Mouse (Mus musculus): ENCODE measurements around the gene Igfbp6.
A peak's percentile ranks its signal among the peaks of the same experiment; 100 is the strongest.
"Not testable (repeated sequence)": the region's sequence is repeated elsewhere in the genome, so short reads cannot be mapped to it uniquely, and the experiment has no call there.

Gene Igfbp6

GRCm38 (mm10) chr15:102142914-102143912 lies 949 bp upstream of the Igfbp6 start:
- DNase-seq: peak; percentile 96

DNA sequence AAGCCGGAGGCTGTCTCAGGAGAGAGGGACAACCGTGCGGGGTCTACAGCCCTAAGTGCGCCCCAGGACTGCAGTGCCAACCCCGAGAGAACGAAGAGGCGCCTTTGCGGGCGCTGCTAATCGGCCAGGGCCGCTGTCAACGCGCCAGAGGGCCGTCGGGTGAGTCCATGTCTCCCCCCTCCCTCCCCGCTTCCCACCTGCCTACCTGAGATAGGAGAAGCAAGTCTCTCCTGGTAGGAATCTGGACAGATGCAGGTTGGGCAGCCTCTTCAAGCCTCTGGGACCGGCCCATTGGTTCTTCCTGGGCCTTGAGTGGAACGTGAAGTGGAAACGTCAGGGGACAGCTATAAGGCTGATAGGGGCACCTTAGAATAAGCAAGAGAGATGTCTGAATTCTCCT lies 564 bp downstream of the Igfbp6 start:
- DNase-seq: no peak

DNA sequence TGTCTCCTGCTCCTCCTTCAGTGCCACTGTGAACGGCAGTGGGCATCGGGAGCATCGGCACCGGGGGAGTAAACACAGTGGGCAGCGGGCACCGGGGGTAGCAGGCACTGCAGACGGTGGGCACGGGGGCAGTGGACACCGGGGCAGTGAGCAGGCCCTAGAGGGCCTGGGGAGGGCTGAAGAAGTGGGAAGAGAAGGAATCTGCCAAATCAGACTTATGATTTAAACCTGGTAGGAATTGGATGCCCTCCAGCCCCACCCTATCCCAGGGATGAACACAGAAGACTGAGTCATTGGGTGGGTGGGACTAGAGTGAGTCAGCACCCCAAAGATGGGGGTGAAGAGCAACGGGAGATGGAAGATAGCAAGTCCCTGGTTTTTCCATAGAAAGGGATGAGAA lies 1.2 kb downstream of the Igfbp6 start:
- peak; percentile 41 for DNase-seq

DNA sequence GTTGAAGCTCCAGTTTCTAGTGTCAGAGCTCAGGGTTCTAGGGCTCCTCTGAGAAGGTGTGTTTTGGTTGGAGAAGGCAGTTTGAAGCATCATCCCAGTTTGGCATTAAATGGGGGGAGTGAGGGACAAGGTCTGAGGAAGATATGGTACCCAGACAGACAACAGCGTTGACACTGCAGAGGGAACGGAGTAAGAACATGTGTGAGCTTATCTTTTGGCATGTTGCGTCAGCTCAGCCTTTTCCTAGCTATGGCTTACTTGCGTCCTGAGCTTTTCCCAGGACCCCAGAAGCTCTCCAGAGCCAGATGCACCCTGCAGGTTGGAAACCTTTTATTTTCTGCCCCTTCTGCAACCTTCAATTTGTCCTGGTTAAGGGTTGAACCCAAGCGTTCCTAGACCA lies 1.9 kb downstream of the Igfbp6 start:
- DNase-seq: no peak

DNA sequence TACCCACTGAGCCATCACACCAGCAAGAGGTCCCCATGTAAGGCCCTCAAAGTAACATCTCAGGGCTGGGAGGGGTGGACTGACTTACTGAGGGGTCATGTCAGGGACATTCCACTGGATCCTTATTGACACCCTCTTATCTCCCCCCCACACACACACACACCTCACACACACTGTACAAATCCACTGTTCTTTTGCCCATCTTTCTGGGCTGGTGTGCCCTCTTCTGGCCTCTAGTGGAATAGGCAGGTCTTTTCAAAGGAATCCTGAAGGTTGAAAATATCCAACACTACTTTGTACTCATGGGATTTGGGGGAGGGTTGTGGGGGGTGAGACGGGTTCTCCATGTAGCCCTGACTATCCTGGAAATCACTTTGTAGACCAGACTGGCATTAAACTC lies 2.7 kb downstream of the Igfbp6 start:
- peak; percentile 77 for DNase-seq

GRCm38 (mm10) chr15:102147674-102148402 lies 3.7 kb downstream of the Igfbp6 start:
- DNase-seq: no peak

- DNase-seq: no peak
Measured at GRCm38 (mm10) chr15:102149561-102149960, 5.4 kb downstream of the Igfbp6 start.

GRCm38 (mm10) chr15:102150301-102151135 lies 6.4 kb downstream of the Igfbp6 start, which contains the start of gene Soat2:
Soat2 (plus strand) TSS chr15:102150526.
- peak; percentile 72 for DNase-seq

DNA sequence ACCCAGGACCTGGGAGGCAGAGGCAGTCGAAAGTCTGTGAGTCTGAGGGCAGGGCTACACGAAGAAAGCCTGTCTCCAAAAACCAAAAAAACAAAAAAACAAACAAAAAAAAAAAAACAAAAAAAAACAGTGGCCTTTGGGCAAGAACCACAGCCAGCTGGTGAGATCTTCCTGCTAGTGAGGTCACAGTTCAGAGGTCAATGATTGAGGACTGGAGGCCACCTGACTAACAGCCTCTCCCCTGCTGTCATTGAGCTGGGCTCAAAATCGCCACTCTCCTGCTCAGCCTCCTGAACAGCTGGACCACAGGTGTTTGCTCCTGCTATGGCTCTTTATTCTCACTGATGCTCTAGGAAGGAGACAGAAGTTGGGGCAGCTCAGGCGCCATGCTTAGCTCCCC lies 8.5 kb downstream of the Igfbp6 start:
- no peak for DNase-seq

- DNase-seq: not testable (repeated sequence)
Measured at GRCm38 (mm10) chr15:102155006-102155405, 10.8 kb downstream of the Igfbp6 start.

DNA sequence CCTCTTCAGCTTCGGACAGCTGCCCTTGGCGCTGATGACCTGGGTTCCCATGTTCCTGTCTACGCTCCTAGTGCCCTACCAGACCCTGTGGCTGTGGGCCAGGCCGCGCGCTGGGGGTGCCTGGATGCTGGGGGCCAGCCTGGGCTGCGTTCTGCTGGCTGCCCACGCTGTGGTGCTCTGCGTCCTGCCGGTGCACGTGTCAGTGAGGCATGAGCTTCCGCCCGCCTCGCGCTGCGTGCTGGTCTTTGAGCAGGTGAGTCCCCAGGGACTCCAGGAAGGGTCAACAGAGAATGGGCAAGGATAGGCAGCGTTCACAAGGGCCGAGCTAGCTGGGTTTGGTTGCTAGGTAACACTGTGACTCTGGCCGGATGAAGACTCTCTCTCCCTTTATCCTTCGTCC lies 12.7 kb downstream of the Igfbp6 start:
- no peak for DNase-seq

DNA sequence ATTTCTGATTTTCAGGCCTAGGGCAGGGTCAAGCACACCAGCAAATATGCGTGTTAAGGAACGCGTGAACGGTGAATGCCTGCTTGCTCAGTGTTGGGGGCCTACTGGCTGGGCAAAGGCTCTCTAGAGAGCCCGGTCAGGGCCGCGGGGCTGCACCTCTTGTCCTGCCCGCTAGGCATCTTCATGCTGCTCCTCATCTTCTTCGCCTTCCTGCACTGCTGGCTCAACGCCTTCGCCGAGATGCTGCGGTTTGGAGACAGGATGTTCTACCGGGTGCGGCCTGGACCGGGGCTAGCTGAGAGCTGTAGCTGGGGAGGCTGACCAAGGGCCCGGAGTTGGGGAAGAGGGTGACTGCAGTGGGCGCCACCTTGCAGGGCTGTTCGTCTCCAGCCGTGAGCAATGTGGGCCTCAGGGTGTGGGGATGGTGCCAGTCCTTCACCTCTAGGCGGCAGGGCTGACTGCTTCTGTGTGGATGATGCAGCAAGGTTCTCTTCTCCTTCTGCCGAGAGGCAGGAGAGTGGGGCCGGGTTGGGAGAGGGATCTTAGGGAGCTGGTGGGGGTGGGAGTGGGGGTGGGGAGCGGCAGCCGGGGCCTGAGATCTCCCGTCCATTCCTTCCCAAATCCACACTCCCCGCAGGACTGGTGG lies 16.4 kb downstream of the Igfbp6 start:
- no peak for DNase-seq

DNA sequence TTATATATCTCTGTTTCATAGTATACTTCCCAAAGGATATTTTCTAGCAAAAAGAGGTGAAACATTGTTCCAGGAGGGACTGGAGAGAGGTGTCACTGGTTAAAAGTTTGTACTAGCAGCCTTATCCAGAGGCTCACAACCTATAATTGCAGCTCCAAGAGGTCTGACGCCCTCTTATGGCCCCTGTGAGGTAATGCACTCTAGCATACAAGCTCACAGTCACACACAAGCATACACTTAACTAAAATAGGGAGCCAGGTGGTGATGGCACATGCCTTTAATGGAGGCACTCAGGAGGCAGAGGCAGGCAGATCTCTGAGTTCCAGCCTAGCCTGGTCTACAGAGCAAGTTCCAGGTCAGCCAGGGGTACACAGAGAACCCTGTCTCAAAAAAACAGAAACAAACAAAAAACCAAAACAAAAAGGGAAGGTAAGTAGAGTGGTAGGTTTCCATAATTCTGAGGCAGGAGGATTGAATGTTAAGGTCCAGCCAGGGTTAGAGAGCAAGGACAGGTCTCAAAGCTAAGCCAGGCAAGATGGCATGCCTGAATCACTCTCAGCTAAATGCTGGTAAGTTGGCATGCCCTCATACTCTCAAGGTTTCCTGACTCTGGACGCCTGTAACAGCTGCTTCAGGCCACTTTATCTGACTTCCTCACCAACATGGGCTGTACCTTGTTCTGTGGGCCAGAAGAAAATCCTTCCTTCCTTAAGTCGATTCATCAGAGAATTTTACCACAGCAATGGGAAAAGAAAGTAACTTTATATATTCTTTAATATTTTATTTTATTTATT lies 19.9 kb downstream of the Igfbp6 start:
- no peak for DNase-seq

GRCm38 (mm10) chr15:102165468-102166100 lies 21.4 kb downstream of the Igfbp6 start:
- no peak for DNase-seq

GRCm38 (mm10) chr15:102167620-102168021 lies 23.5 kb downstream of the Igfbp6 start:
- peak; percentile 80 for DNase-seq

- no peak for DNase-seq
Measured at GRCm38 (mm10) chr15:102169064-102169463, 24.9 kb downstream of the Igfbp6 start.

GRCm38 (mm10) chr15:102173581-102173980 lies 29.4 kb downstream of the Igfbp6 start:
- DNase-seq: no peak

DNA sequence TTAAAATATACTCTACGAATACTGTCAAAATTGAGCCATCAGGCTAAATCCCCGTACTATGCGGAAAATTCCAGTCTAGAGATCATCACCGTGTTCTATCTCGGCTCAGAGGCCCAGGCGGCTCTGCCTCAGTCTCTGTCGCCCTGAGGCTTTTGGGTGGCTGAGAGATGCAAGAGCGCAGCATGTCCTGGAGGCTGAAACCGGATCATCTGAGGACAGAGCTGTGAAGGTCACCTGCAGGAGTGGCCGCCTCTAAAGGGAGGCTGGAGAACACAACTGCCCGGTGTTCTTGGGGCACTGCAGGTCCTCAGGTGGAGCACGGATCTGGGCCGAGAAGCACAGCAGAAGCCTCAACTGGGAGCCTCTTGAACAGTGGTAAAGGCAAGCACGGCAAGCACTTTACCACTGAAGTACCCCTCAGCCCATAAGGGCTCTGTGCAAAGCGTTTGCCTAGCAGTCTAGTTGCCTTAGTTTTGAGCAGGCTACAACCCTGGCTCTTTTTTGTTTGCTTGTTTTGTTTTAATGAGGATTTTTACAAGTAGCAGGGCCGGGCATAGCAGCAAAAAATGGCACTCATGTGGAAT lies 31.7 kb downstream of the Igfbp6 start:
- peak; percentile 62 for DNase-seq

DNA sequence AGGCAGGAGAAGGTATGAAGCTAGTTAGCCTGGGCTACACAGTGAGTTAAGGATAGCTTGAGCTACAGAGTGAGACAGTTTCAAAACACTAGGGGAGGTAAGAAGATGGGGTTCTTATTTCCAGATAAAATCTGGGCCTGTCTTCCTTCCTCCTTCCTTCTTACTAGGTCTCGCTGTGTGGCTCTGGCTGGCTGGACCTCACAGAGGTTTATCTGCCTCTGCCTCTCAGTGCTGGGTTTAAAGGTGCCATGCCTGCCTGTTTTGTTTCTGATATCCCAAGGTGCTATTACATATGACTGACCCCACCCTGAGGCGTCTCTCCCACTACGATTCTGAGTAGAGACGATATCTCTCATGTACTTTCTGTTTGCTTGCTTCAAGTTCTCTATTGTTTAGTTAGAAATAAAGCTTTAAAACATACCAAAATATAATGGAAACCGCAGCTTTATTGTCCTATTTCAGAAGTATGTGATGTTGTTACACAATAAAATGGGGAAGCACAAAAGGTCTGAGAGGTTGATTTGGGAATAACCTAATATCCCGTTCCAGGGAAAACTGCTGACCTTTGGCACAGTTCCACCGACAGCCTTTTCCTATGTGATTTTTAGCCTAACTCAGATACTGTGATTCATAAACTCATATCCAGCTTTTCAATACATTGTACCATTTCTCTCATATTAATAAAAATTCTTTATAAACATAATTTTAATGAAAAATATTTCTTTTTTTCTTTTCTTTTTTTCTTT lies 32.6 kb downstream of the Igfbp6 start:
- no peak for DNase-seq

DNA sequence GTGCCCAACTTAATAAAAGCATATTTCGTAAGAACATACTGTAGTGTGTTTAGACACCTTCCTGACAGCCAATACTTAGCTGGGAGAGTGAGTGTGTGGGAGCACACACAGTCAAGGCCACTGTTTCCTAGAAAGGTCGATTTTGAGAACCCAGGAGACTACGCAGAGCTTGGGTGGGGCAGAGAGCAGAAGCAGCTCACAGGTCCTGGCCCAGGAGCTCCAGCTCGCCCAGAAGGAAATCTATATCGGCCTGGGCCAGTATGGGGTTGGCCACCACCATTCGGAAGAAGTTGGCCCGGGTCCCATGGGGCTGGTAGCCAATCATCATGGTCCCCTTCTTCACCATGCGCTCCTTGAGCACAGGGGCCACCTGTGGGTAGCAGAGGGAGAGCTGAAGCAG lies 33.3 kb downstream of the Igfbp6 start:
- no peak for DNase-seq

Data from lung, postnatal 36 days (tissue).